Mouse (Mus musculus): ENCODE data around the gene Ciao1. TPM values are rescaled to one million over a fixed set of nuclear protein-coding genes. Genes with fewer than 3 reads are reported as not detected.

The Ciao1 gene
- polyA plus RNA-seq, 1 experiment from 2014 or later = 56.1 TPM

Other genes with a start within 250 kb of the Ciao1 start
- 9.8 and 11.9 TPM in 2 replicates for gene Ap4e1, start 239.1 kb downstream of the Ciao1 start, polyA plus RNA-seq (2014; fragmentation: Nextera tagmentation; extraction: Ambion mirVana)
- gene Blvra, start 177.2 kb downstream of the Ciao1 start, polyA plus RNA-seq (2014; fragmentation: Nextera tagmentation; extraction: Ambion mirVana) = 49.6 and 53.0 TPM in 2 replicates
- gene Ncaph, start 113.9 kb downstream of the Ciao1 start, polyA plus RNA-seq (2014; fragmentation: Nextera tagmentation; extraction: Ambion mirVana) = 81.4 and 84.8 TPM in 2 replicates
- 29.5 and 30.0 TPM in 2 replicates for gene Itpripl1, start 104.4 kb downstream of the Ciao1 start, polyA plus RNA-seq (2014; fragmentation: Nextera tagmentation; extraction: Ambion mirVana)
- 2.4 and 3.1 TPM in 2 replicates for gene 1810024B03Rik, start 39.5 kb downstream of the Ciao1 start, polyA plus RNA-seq (2014; fragmentation: Nextera tagmentation; extraction: Ambion mirVana)
- gene Snrnp200, start 39.4 kb downstream of the Ciao1 start, polyA plus RNA-seq (2014; fragmentation: Nextera tagmentation; extraction: Ambion mirVana) = 72.5 and 79.5 TPM in 2 replicates
- 21.1 TPM in 2 replicates for gene Tmem127, start 92 bp upstream of the Ciao1 start, polyA plus RNA-seq (2014; fragmentation: Nextera tagmentation; extraction: Ambion mirVana)
- gene Stard7, start 22.4 kb upstream of the Ciao1 start, polyA plus RNA-seq (2014; fragmentation: Nextera tagmentation; extraction: Ambion mirVana) = 72.7 and 77.0 TPM in 2 replicates
- 3.2 and 3.8 TPM in 2 replicates for gene Dusp2, start 88.3 kb upstream of the Ciao1 start, polyA plus RNA-seq (2014; fragmentation: Nextera tagmentation; extraction: Ambion mirVana)
- gene Astl, start 90.8 kb upstream of the Ciao1 start, polyA plus RNA-seq (2014; fragmentation: Nextera tagmentation; extraction: Ambion mirVana) = not detected in 2 replicates
- 0.64 and 0.98 TPM in 2 replicates for gene Adra2b, start 115.4 kb upstream of the Ciao1 start, polyA plus RNA-seq (2014; fragmentation: Nextera tagmentation; extraction: Ambion mirVana)
- not detected in 2 replicates for gene Gpat2, start 177.4 kb upstream of the Ciao1 start, polyA plus RNA-seq (2014; fragmentation: Nextera tagmentation; extraction: Ambion mirVana)
- 31.6 and 35.7 TPM in 2 replicates for gene Fahd2a, start 196.7 kb upstream of the Ciao1 start, polyA plus RNA-seq (2014; fragmentation: Nextera tagmentation; extraction: Ambion mirVana)

Measured in stomach, embryonic 14.5 days (tissue).